Mouse (Mus musculus) frontal cortex, postnatal 36 days (tissue): ENCODE measurements around the gene Gm17657.

Source experiments
- DNase-seq, 2 experiments: peaks; one replicate each; pipeline ENCODE4 v3.0.0; 2022; ENCODE audit warnings: low spot score in 2 of 2

The Gm17657 gene

DNA sequence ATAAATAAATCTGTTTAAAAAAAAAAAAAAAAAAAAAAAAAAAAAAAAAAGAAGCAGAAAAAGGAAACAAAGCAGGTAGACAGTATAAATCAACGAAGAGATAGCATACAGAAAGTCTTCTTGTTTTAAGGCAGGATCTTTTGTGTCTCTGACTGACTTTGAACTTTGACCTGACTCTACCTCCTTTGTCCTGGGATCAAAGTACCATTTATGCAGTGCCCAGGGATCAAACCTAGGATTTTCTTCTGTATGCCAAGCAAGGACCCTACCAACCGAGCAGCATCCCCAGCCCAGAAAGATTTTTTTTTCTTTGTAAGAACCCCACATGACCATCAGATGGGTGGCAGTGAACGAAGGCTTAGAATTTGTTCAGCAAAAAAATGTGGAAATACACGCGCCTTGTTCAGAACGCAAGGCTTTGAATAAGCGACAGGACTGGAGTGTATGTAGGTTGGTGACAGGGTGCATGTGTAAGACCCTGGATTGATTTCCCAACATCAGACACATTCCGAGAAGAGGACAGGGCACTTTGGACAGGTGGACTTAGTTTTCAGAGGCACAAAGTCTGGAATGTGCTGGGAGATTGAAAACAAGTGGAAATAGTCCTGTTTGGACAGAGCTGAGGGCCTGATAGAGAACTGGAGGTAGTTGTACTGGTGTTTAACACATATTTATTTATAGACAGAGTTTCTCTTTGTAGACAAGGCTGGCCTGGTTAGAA, 61.0 kb downstream of the Gm17657 start:
- no peak for DNase-seq

DNA sequence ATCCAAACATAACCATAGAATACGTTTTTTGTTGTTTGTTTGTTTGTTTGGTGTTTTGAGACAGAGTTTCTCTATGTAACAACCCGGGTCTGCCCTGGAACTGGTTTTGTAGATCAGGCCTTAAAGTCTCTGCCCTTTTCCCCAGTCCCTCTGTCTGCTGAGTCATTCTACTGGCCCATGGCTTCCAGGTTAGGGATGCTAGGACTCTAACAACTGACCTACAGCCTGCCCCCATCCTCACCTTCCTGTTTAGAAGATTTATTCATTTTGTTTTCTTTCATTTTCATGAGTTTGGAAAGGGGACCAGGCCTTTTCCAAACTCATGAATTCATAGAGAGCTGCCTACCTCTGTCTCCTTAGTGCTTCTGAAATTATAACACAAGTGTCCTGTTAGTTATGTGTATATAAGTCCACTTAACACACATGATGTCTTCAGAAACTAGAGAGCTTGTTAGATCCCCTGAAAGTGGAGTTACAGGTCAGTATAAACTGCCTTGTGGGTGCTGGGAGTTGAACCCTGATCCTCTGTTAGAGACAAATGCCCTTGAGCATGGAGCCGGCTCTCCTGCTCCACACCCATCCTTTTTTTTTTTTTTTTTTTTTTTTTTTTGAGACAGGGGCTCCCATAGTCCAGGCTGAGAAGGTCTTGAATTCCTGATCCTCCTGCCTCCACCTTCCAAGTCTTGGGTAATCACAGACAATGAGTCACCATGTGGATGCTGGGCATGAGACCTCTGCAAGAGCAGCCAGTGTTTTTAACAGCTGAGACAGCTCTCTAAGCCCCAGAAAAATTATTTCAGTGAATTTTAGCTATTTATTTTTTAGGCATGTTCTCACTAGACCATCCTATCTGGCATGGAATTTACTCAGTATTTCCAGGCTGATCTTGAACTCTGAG, 63.9 kb downstream of the Gm17657 start:
- no peak for DNase-seq

DNA sequence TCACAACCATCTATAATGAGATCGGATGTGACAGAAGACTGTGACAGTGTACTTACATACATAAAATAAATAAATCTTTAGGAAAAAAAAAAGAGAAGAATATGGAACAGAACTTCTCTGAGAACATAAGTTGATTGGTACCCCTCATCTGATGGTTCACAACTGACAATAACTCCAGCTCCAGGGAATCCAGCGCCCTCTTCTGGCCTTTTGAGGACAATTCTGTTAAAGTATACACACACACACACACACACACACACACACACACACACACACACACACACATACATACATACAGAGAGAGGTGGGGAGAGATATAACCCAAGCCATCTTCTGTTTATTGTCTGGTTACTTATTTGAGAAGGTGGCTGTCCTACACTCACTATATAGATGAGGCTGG, 65.0 kb downstream of the Gm17657 start:
- DNase-seq: no peak

DNA sequence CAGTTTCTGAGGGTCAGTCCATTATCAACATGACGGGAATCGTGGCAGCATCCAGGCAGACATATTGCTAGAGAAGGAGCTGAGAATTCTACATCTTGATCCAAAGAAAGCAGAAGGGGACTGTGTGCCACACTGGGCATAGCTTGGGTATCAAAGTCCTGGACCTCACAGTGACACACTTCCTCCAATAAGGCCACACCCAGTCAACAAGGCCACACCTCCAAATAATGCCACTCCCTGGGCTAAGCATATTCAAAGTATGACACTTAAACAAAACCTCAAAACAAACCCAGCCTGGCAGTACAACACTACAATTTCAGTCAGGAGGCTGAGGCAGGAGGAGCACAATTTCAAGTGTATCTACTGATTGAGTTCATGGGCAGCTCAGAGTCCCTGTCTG, 66.2 kb downstream of the Gm17657 start:
- no peak for DNase-seq

DNA sequence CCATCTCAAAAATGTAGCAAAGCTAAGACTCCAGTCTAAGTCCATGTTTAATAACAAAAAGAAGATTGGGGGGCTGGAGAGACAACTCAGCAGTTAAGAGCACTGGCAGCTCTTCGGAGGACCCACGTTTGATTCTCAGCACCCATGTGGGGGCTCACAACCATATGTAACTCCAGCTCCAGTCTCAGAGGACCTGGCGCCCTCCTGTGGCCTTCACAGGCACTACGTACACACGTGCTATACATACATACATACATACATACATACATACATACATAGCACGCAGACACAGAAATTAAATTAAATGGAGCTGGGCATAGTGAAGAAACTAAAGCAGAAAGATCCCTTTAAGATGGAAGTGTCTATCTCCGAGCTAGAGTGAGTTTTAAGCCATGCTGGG, 66.8 kb downstream of the Gm17657 start:
- DNase-seq: no peak

DNA sequence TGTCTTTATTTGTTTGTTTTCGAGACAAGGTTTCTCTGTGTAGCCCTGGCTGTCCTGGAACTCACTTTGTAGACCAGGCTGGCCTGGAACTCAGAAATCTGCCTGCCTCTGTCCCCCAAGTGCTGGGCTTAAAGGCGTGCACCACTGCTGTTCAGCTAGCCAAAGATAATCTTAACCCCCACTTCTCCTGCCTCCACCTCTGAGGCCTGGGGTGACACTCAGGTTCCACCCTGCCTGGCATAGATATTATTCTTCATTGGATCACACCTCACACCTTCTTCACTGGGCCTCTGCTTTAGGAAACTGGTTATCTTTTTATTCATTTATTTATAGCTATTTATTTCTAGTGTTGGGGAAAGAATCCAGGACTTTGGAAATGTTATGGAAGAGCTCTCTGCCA, 69.2 kb downstream of the Gm17657 start:
- no peak for DNase-seq

DNA sequence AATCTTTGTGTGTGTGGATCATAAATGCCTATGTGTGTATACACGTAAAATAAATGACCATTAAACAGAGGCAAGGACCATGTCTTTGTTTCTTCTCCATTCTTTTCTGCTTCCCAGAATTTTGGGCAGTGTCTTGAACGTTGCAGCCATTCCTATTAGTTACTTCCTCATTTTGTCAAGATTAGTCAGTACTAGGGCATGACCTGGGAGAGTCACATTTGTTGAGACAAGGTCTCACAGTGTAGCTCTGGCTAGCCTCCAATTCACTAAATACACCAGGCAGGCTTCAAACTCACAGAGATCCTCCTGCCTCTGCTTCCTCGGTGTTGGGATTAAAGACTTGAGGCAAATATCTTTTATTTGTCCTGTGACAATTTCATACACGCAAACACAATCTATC, 71.2 kb downstream of the Gm17657 start:
- DNase-seq: no peak

DNA sequence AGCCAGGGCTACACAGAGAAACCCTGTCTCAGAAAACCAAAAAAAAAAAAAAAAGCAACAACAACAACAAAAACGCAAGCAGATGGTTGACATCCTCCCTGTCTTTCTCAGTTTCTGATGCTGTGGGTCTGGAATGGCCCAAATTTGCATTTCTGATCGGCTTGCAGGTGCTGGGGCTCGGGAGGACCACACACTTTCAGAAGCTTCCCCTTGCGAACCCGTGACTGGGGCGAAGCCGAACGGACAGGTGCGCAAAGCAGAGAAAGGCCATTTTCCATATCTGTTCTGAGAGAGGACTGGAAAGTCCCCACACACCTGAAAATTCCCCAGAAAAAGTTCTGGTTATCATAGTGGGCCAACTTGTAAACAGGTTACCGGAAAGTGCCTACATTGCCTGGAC, 72.1 kb downstream of the Gm17657 start:
- DNase-seq: no peak

DNA sequence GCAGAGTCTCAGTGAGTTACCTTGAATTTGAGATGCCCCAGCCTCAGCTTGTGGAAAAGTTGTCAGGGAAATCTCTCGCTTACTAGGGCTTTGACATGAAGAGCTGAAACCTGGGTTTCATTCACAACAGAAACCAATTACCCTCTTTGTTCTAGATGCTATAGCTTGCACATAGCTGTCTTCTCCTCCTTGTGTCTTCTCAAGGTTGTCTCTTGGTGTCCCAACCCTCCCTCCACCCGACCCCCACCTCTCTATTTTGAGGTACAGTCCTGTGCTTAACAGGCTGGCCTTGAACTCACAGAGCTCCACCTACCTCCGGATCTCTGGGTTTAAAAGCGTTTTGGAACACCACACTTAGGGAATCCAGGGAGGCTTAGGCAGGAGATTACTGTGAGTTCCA, 73.0 kb downstream of the Gm17657 start:
- DNase-seq: no peak

DNA sequence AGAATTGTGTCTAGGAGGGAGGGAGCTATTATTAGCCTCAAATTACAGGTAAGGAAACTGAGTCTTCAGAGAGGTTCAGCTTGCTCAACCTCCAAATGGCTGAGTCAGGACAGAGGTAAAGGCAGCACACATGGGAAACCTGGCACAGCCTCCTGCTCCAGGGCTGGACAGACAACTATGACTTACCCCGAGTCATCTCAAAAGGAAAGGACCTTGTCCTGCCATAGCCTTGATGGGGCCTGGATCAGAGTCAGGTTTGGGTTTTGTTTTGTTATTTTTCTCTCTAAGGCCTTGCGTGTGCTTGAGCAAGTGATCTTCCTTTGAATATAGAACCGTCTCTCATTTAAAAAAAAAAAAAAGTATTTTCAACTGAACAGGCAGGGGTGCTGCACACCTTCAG, 74.3 kb downstream of the Gm17657 start:
- no peak for DNase-seq

DNA sequence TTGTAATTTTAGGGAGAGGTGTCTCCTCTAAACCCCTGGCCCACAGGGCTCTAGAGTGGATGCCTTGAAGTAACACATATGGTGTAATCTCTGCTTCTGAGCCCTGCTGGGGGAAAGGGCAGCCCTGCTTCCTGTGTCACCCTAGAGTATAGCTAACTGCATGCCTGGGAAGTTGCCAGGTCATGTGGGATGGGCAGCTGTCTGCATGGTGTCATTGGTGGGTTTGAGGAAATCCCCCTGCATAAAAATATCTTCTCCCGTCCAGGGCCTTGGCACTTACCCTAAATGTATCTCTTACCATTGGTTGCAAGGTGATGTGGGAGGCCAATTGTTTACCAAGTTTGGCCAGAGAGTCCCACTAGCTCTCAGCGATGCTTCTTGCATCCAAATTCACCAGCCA, 75.4 kb downstream of the Gm17657 start:
- no peak for DNase-seq

DNA sequence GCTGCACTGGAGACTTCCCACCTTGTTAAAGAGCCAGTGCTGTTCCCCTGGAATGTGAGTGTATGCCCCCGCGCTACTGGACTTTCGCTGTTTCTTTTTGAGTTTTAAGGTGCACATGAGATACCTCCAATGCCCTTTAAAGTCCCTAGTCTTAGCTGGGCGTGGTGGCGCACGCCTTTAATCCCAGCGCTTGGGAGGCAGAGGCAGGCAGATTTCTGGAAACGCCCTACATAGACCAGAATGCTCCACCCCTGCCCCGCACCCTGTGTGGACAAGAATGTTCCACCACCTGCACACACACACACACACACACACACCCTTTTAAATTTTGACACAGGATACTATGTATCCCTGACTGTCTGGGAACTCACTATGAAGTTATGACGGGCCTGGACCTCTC, 76.0 kb downstream of the Gm17657 start:
- no peak for DNase-seq
